Mouse (Mus musculus) naive thymus-derived CD4-positive, alpha-beta T cell, adult 5 months (primary cell): ENCODE measurements around the gene Zfp729b. TPM values are rescaled to one million over a fixed set of nuclear protein-coding genes. Genes with fewer than 3 reads are reported as not detected.

Experiments
- polyA plus RNA-seq: library from polyadenylated mRNA; unstranded; fragments of 100-300 nt; shearing (Covaris generic); gene quantifications from one replicate; pipeline ENCODE4 v1.2.1, GENCODE M21; 2017

The Zfp729b gene
- 5.0 TPM for polyA plus RNA-seq

DNA sequence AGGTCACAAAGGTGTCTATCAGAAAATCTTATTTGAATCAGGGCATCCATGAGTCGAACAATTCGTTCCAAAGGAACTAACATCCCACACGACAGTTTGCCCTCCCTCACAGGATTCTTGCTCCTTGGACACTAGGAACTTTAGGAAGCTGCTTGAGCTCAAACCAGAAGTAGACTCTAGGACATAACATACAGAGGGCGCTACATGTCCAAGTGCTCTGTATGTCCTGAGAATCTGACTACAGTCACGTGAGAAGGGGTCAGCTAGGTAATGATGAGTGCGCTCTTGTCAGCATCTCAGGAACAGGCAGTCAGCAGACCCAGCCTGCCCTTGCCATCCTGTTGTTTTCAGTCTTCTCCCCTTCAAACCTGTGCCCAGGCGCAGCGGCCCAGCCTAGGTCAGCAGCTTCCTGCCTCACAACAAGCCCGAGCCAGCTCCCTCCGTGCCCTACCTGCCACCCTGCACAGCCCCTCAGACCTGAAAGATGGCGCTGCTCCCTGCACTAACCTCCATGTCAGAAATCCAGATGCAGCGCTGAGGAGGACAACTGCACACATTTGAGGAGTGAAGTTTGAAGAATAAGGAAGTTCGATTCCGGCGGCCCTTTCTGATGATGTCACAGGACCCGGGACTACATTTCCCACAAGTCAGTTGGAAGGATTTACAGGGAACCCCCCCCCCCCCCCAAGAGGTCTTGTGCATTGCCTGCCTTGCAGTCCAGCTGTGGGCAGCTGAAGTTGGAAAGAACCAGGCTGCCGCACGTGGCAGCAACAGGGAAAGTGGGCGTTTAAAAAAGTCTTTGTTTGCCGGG, at the start of gene Zfp729b:
TSS of gene Zfp729b (minus strand) at position 642 of the 811 bp plus-strand sequence.

GRCm38 (mm10) chr13:67637294-67638007, 27.9 kb upstream of the Zfp729b start, which contains the start of the genes Gm49345 and Zfp729a:
Gene Gm49345, minus strand, starts transcription at chr13:67637769.
Gene Zfp729a, minus strand, starts transcription at chr13:67637791.

GRCm38 (mm10) chr13:67553730-67554129, 55.8 kb downstream of the Zfp729b start, which contains the start of gene Zfp748:
Gene Zfp748, minus strand, starts transcription at chr13:67553830.

Other genes starting within 250 kb of the Zfp729b start
- not detected for gene Gm28044, start 249.2 kb downstream of the Zfp729b start, polyA plus RNA-seq
- gene Zfp953, start 249.1 kb downstream of the Zfp729b start, polyA plus RNA-seq = 1.8 TPM
- gene Gm28041, start 234.0 kb downstream of the Zfp729b start, polyA plus RNA-seq = 2.2 TPM
- 4.7 TPM for gene Zfp456, start 233.9 kb downstream of the Zfp729b start, polyA plus RNA-seq
- gene Zfp429, start 209.9 kb downstream of the Zfp729b start, polyA plus RNA-seq = 19.3 TPM
- 1.4 TPM for gene Zfp459, start 188.3 kb downstream of the Zfp729b start, polyA plus RNA-seq
- gene Zfp874a, start 158.1 kb downstream of the Zfp729b start, polyA plus RNA-seq = 46.8 TPM
- gene Zfp874b, start 125.4 kb downstream of the Zfp729b start, polyA plus RNA-seq = 26.8 TPM
- 21.0 TPM for gene Zfp58, start 109.2 kb downstream of the Zfp729b start, polyA plus RNA-seq
- not detected for gene Gm26965, start 83.6 kb downstream of the Zfp729b start, polyA plus RNA-seq
- gene Zfp87, start 83.5 kb downstream of the Zfp729b start, polyA plus RNA-seq = 56.0 TPM
- gene Zfp748, start 55.9 kb downstream of the Zfp729b start, polyA plus RNA-seq = 16.7 TPM
- gene Gm49345, start 28.1 kb upstream of the Zfp729b start, polyA plus RNA-seq = 4.9 TPM
- 4.1 TPM for gene Zfp729a, start 28.1 kb upstream of the Zfp729b start, polyA plus RNA-seq
- gene Zfp738, start 77.4 kb upstream of the Zfp729b start, polyA plus RNA-seq = 11.4 TPM
- 4.2 TPM for gene Zfp65, start 119.5 kb upstream of the Zfp729b start, polyA plus RNA-seq
- 3.5 TPM for gene Zfp85, start 145.5 kb upstream of the Zfp729b start, polyA plus RNA-seq
- gene Zfp493, start 170.0 kb upstream of the Zfp729b start, polyA plus RNA-seq = 0.60 TPM
- gene Zfp273, start 204.0 kb upstream of the Zfp729b start, polyA plus RNA-seq = 2.6 TPM
- gene Gm10037, start 221.4 kb upstream of the Zfp729b start, polyA plus RNA-seq = not detected